Mouse (Mus musculus) frontal cortex, postnatal 14 days (tissue): ENCODE measurements around the gene Sparcl1.

ENCODE experiments used
- DNase-seq, 2 experiments: peaks; one replicate each; pipeline ENCODE4 v3.0.0; 2022; ENCODE audit warnings: low spot score in 2 of 2

Sparcl1 gene

DNA sequence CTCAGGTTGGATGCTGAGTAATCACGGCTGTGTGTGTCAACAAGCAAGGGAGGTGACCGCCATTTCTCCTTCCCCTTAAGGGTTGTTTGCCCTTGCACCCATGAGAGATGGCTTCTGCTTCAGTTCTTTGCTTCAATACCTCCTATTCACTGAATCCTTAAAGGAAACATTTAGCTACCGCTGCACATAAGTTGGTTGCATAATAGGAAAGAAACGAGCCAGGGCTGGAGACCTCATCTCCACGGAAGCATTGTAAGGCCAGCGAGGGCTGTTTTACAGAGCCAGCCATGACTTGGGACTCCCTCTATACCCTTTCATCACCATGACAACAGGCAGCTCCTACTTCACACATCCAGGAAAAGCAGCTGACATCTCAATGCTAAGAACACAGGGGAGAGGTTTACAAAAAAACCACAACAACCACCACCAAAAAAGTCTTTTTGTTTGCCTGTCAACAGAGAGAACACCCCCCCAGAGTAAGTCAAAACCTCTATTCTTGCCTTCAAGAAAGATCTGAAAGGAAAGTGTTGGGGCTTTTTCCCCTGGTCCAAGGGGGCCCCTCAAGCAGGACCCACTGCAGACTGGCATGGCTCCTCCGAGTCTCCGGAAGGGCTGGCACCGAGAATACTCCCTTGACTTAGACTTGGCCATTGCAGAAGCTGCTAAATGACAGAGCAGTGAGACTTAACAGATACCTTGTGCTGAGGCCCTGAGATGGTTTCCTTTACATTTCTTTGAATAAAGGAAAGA lies 3.2 kb downstream of the Sparcl1 start:
- DNase-seq, result peak; percentile 42 to 61

DNA sequence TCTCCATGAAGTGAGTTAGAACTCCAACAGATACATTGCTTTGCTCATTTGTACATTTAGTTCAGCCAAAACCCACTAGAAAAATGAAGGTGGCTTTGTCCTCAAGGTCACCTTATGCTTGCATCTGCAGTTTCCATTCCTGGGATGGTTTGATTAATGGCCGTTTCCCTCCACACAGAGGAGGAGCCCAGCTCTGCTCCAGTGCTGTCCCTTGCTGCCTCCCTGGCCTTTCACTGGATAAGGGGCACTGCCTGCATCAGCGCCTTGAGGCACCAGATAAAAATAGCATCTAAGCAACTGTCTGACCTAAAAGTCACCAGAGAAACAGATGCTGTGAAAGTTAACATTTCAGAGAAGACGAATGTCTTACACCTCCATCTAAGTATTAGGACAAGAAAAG lies 4.0 kb downstream of the Sparcl1 start:
- DNase-seq, result no peak

DNA sequence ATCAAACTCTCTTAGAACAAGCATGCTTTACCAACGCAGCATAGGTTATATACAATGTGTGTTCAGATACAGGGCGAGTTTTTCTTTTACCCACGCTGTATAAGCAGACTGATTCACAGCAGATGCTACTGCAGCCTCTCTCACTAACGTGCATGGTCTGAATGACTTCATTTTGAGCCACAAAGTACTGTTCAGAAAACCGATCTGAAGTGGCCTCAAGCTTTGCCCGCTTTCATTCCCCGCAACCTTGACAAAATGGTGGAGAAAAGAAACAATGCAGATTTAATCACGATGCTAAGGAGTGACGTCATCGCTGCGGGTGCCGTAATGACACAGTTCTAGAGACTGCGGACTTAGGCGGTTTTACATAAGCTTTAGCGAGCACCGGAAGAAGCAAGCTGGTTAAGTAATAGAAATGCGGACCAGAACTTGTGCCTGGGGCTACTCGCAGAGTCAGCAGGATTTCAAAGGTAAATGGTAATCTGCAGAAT lies 4.6 kb downstream of the Sparcl1 start:
- DNase-seq, result peak; percentile 53 to 60

DNA sequence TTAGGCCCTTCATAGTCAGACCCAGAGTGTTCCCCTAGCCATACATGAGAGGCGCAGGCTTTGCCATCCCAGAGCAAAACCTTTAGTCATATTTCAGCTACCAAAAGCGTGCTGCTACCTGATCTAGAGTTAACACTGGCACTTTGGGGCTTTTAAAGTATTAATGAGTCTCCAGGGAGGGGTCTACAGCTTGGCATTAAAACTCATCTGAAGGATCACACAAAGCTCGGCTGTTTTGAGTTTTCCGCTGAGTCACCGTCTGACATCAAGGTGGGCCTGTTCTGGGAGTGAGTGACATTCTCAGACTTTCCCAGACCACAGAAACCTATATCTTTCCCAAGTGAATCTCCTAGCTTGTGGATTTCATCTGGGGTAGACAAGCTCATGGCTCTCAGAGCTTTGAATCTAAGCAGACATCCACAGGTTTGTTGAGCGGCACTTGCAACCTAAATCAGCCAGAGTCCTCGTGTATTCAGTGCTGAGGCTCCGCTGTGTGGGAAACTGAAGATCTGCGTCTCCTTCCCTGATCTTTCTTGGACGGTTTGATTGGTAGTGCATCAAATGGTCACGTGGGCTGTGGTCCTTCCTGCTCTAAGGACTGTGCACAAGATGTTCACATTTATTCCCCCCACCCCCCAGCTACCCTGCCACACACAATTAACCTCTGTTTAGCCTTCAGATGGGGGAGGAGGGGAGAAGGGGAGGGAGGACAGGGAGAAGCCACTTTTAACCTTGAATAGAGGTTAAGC lies 5.2 kb downstream of the Sparcl1 start:
- no peak for DNase-seq

DNA sequence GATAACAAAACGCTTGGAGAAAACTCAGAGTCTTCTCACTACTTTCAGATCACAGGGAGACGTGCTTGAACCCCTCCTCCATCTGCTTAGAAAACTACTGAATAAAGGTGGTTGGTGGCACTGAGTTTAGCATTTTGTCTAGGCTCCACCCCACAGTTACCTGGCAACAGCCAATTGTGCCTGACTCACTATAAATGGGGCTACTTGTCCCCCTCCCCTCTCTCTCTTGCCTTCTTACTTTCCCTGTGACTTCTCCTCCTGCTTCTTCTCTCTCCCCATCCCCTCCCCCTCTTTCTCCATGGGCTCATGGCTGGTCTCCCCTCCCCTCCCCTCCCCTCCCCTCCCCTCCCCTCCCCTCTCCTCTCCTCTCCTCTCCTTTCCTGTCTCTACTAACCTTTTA lies 9.4 kb downstream of the Sparcl1 start:
- DNase-seq, result no peak

DNA sequence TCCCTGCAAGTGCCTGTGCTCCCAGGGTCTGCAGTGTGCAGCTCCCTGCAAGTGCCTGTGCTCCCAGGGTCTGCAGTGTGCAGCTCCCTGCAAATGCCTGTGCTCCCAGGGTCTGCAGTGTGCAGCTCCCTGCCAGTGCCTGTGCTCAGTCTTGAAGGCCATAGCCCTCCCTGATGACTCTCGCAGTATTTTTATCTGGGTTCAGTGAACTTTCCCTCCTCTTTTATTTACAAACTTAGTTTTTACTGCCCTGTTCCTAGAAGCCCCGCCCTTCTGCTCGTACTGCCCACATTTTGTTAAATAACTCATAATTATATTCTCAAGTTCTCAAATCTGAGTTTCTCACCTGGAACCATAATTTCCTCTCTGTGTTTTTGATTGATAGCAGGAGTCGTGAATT lies 10.4 kb downstream of the Sparcl1 start:
- DNase-seq, result no peak

DNA sequence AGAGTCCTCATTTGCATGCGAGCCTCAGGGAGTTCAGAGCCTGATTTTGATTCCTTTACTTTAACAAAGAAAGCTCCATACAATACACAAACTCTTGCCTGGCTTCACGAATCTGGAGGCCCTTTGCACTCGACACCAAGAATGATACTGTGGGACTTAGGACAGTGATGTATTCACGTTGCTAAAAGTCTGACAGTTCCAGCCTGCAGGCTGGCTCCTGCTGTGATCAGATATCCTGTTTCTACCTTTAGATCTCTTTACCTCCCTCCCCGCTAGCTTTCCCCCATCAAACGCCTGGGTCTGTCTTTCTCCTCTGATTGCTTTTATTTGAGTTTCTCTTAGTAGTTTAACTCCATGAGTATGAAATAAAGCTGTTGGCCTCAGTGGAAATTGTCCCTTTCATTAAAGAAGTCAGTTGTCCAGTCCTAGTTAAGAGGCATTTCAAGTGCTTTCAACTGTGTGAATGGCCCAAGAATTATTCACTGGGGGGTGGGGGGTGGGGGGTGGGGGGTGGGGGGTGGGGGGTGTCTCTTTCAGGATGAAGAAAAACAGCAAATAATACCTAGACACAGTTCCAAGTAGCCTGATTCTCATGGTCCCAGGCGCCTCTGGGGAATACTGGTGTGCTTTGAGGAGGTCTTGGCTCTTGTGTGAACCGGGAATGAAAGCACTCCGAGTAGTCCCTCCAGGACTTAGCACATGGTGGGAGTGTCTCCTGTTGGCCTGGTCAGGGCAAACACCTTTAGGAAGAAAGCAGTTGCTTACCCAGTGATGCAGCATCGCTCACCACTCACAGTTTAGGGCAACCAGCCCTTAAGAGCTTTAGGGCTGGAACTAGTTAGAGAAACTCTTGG lies 11.6 kb downstream of the Sparcl1 start:
- DNase-seq, result no peak

DNA sequence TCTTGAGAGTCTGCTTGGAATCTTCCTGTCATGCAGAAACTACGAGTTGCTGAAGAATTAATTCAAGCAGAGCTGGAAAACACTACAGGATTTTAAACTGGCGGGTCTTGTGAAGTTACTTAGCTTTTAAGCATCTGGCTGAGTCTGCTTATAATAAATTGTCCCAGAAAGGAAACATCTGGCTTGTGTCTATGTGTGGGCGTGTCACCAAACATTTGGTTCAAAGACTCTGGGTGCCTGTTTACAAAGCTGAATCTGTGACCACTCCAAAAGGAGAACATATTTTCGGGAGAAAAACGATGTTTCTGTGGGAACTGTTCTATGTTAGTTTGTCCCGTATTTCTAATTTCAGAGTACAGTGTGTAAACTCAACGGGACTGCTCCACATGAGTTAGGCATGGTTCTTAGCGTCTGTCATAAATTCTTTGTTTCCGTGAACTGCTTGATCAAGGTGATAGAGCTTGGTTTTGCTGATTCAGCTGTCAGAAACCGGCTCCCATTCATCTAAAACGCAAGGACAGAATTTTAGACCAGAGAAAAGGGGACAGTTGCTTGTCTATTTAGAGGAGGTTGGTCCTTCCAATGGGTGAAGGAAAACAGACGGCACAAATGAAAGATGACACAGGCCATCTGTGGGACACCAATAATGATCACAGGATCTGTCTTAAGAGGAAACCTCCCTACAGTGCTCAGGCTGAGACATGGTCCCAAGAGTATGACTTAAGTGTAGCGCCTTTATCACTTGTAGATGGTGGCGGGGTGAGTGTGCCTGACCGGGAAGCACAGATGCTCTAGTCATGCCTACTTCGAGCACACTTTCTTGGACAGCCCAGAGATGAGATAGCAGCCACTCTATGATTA lies 17.2 kb downstream of the Sparcl1 start:
- no peak for DNase-seq

DNA sequence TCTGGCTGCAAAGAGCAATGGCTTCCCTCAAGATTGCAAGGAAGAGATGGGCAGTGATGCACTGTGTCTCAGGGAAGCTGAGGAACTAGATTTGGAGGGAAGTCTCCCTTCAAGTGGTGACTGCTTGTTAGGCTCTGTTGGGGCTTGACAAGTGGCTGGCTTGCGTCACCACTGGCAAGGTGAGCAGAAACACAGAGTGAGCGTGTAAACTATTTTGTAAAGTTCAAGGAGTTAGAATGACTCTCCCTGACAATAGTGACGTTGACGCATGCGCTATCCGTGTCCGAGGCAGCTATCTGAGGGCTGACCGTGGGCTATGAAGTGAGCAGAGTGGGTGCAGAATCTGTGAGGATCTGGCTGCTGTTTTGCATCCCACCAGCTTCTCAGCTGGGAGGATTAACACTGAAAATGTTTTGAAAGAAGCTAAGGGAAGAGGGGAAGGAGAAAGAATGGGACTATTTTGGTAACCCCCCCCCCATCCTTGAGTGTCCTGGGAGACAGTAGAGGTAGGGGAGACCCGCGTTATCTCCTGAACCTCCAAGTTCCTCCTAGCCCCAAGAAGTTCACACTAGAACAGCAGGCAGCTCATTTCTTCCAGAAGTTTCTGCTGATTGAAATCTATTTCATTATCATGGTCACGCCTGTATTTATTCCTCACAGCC lies 18.0 kb downstream of the Sparcl1 start:
- no peak for DNase-seq

DNA sequence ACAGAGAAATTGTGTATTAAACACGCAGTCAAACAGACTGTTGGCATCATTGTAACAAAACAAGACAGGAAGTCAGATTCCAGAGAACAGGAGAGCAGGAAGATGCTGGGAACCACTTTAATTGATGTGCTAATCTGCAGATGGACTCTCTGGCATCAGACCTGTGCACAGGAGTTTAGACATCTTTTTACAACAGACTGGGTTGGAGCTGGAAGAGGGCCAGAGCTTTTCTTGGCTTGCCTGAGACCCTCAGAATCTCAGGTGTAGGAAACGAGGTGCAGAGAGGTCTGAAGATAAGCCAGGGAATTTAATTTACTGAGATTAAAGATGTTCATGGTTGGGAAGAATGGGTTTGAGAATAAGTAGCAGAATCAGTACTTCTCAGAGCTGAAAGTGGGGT lies 23.8 kb downstream of the Sparcl1 start:
- no peak for DNase-seq

DNA sequence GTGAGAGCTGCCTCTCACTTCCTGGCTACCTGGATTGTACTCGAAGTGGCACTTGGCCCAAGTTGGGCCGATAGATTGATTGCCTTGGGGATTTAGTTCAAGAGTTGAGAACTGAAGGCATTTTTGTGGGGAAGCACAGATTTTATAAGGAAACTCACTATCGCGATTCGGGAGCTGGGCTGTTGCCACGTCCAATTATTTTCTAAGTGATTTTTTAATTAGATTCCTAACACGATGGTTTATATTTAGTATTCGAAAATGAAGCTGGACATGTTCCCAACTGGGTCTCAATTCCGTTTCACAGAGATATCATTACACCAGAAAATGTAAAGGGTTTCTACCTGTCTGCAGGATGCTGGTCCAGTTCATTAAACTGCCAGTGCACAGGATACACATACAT lies 28.2 kb downstream of the Sparcl1 start:
- DNase-seq, result no peak

DNA sequence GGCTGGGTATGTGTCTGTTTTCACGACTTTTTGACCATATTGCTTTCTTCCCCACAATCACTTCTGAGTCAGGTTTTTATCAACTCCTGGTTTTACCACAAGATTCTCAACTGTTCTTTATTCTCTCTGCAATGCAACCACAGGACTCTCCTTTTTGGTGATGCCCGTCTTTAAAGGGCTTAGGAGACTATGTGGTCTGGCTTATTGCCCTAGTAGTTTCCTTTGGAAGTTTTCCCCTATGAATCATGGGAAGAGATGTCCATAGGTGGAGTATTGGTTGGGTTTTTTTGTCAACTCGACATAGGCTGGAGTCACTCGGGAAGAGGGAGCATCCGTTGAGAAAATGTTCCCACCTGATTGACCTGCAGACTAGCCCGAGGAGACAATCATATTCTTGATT lies 32.8 kb downstream of the Sparcl1 start:
- no peak for DNase-seq

DNA sequence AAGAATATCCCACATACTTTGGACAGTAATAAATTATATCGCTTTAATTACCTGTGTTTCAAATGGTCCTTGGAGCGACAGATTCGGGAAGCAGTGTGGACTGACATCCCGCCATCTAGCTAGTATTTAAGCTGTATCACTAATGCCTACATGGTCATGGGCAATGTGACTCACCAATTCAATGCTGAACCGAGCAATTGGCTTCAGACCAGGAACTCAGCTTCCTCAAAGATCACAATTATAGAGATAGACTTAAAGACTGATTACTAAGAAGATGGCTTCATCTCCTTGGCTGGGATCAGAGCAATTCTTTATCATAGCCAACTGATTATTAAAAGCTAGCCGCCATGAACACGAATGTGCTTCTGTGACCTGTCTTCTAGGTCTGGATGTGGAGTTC lies 36.0 kb downstream of the Sparcl1 start, which contains the start of gene Gm17660:
Gene Gm17660, minus strand, starts transcription at position 101 of the 400 bp plus-strand sequence.
- no peak for DNase-seq

DNA sequence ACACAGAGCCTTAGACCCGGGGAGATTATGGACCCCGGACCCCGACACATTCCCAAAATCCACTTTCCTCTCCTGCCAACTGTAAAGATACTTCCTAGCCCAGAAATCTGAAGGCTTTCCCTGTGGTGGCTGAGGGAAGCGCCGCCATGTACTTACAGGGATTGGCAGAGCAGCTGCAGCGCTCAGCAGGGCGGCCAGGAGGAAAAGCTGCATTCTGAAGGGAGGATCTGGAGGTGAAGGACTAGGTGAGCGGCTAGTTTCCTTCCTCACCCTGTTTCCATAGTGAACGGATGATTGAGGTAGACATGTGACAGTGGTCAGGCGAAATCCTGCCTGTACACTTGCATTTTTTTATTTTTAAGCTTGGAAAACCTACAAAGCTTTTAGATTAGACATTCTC lies 37.2 kb downstream of the Sparcl1 start:
- no peak for DNase-seq

DNA sequence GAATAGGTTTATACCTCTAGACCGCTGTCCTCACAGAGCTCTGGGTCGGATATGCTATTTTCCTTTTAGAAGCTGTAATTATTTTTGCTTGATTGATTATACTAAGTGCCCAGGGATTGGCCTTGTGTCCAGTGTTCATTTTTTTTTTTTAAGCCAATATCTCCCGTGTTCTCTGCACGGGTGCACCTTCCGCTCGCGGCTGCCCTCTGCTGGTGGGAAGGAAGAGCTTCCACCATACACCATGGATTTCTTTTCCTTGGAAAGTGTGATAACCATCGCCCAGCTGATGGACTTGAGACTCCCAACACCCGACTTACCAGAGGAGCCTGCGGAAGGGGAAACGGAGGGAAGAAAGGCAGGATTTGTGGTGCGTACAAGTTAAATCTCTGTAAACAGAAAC lies 39.1 kb downstream of the Sparcl1 start:
- DNase-seq, result peak in 1 of 2 experiments; percentile 43

DNA sequence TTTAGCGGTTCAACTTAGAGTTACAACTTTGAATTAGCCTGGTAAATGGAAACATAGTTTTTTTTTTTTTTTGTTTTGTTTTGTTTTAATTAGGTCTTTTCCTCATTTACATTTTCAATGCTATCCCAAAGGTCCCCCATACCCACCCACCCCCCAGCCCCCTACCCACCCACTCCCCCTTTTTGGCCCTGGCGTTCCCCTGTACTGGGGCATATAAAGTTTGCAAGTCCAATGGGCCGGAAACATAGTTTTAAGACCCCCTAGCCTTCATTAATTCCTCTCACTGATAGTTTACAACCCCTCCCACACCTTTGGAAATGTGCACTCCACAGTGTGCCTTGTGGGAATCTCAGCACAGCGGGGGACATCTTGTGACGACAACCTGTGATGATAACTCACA lies 39.9 kb downstream of the Sparcl1 start:
- no peak for DNase-seq

DNA sequence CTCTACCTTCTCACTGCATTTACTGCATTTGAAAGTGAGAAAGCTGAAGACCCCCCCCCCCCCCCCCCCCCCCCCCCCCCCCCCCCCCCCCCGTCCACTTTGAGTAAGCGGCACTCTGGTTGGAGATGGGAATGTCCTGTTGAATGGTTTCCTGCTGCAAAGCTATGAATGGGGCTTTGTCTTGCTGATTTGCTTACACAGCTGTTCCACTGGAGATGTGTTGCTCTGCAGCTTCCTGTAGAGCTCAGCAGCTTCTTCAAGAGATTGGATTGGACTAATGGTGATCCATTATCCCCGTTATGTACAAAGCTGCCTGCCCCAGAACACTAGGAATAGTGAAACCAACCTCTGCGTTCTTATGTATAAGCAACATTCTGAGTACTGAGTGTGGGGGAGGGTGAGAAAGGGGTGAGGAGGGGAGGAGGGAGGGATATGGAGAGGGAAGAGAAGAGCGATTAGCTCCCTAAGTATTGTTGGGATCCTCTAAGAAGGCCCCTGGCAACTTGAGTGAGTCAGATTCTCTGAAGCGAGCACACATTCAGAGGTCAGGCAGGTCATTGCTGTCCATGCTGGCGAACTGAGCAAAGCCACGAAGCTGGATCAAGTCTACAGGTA lies 41.2 kb downstream of the Sparcl1 start:
- no peak for DNase-seq

DNA sequence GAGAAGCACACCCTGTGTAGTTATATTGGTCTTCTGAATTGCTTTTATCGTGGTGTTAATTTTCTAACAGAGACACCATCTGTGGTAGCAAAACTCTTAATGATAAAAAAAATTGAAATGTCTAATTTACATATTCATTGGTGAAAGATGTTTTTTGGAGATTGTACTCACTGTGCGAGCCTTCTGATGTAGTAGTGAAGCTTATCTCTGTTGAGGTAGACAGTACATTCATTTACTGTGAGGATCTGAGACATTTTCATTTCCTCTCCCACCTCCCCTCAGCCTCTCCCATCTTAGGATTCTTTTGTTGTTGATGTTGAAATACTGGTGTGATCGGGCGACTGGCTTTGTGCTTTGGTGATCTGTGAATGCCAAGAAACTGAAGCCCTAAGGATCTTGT lies 42.5 kb downstream of the Sparcl1 start:
- DNase-seq, result no peak

DNA sequence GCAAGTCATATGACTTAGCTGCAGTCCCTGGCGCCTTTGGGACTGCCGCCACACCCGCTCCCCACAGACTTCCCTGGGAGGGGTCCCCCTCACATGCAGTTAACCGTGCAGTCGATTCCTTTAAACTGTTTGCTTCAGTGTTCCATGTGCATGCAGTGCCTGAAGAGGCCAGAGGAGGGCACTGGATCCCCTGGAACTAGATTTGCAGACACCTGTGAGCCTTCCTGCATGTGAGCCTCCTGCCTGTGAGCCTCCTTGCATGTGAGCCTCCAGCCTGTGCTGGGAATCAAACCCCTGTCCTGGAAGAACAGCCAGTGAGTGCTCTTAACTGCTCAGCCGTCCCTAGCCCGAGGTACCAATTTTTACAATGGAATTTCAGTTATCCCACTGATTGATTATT lies 44.8 kb downstream of the Sparcl1 start:
- peak in 1 of 2 experiments; percentile 31 for DNase-seq
